Mouse (Mus musculus) limb, embryonic 11.5 days (tissue): Measurements from ENCODE around the gene Chrna5. TPM values are rescaled to one million over a fixed set of nuclear protein-coding genes. Genes with fewer than 3 reads are reported as not detected.
A peak's percentile ranks its signal among the peaks of the same experiment; 100 is the strongest.
"Not testable (repeated sequence)": the region's sequence is repeated elsewhere in the genome, so short reads cannot be mapped to it uniquely, and the experiment has no call there.

Experiments
- ATAC-seq: fragments of 200-750 bp; cut with Nextera tagmentation; 2 replicates; pipeline ENCODE4 v1.8.0; 2017; ENCODE audit warnings: low read depth; ENCODE audit not compliant: insufficient number of reproducible peaks, low FRiP score, low TSS enrichment
- DNase-seq: peaks from one replicate; pipeline ENCODE4 v3.0.0-alpha.2; 2015; ENCODE audit warnings: low spot score
- H3K27ac ChIP-seq: fragments of 300-500 bp; sonication (generic); replicated peaks from 2 replicates; pipeline ENCODE4 v1.5.1; 2014; ENCODE audit warnings: low read depth, mild to moderate bottlenecking, low read length
- H3K27me3 ChIP-seq: fragments of 300-500 bp; sonication (generic); 2 replicates; pipeline ENCODE4 v1.6.1; 2014; ENCODE audit warnings: mild to moderate bottlenecking, low read length, mixed read lengths; ENCODE audit not compliant: control insufficient read depth, insufficient read depth
- H3K36me3 ChIP-seq: fragments of 300-500 bp; sonication (generic); 2 replicates; pipeline ENCODE4 v1.6.1; 2014; ENCODE audit warnings: mild to moderate bottlenecking, low read length, moderate library complexity, mixed read lengths; ENCODE audit not compliant: control insufficient read depth, insufficient read depth
- H3K4me1 ChIP-seq: fragments of 300-500 bp; sonication (generic); 2 replicates; pipeline ENCODE4 v1.6.1; 2014; ENCODE audit warnings: low read length, mixed read lengths; ENCODE audit not compliant: control insufficient read depth, insufficient read depth
- H3K4me2 ChIP-seq: fragments of 300-500 bp; sonication (generic); 2 replicates; pipeline ENCODE4 v1.6.1; 2014; ENCODE audit warnings: low read depth, mild to moderate bottlenecking, moderate library complexity; ENCODE audit not compliant: severe bottlenecking
- H3K4me3 ChIP-seq: fragments of 300-500 bp; sonication (generic); 2 replicates; pipeline ENCODE4 v1.5.1; 2014; ENCODE audit warnings: low read depth, low read length
- H3K9ac ChIP-seq: fragments of 300-500 bp; sonication (generic); 2 replicates; pipeline ENCODE4 v1.6.1; 2014; ENCODE audit warnings: mild to moderate bottlenecking, low read length
- H3K9me3 ChIP-seq: fragments of 300-500 bp; sonication (generic); 2 replicates; pipeline ENCODE4 v1.6.1; 2016; ENCODE audit warnings: low read length; ENCODE audit not compliant: control insufficient read depth
- WGBS: fragments of 180-500 bp; shearing (Covaris S2); extraction: QIAGEN DNeasy Blood & Tissue Kit; methylation state at CpG from one replicate; pipeline ENCODE4 v1.1.7; 2014; 5-methylcytosine and 5-hydroxymethylcytosine counted together
- polyA plus RNA-seq: library from polyadenylated mRNA; unstranded; fragments of >200 nt; fragmentation: Nextera tagmentation; extraction: Ambion mirVana; gene quantifications from 2 replicates; pipeline ENCODE4 v1.2.1, GENCODE M21; 2014

The Chrna5 gene
- polyA plus RNA-seq, result 0.21 and 0.45 TPM in 2 replicates

GRCm38 (mm10) chr9:54980674-54981073 lies at the start of gene Chrna5:
Chrna5 (plus strand) TSS chr9:54980880.
- H3K4me1 ChIP-seq, result no peaks in the 10 kb centered on the region
- H3K27ac ChIP-seq, result no peak within 1 kb of the TSS
- H3K4me3 ChIP-seq, result peak within 1 kb of the TSS; percentile 53
- H3K4me2 ChIP-seq, result peak within 1 kb of the TSS; percentile 82
- H3K27me3 ChIP-seq, result peaks cover 9% of the 10 kb centered on the region
- ATAC-seq, result no peak
- 73% methylated on average over 8 of the region's 8 CpGs for WGBS
- H3K36me3 ChIP-seq, result no peaks in the 10 kb centered on the region
- no peak for DNase-seq
- peak within 1 kb of the TSS; percentile 59 for H3K9ac ChIP-seq
- no peaks in the 10 kb centered on the region for H3K9me3 ChIP-seq

GRCm38 (mm10) chr9:54931765-54932164 lies 48.9 kb upstream of the Chrna5 start:
- DNase-seq, result peak; percentile 19
- 3% methylated on average over 1 of the region's 1 CpGs for WGBS
- Histone ChIP-seq H3K27me3 (no peaks in the 10 kb centered on the region), H3K9me3 (no peaks in the 10 kb centered on the region), H3K4me1 (no peaks in the 10 kb centered on the region), H3K4me2 (no peak overlapping the region), H3K4me3 (no peak overlapping the region), H3K27ac (no peak overlapping the region), H3K36me3 (no peaks in the 10 kb centered on the region), H3K9ac (no peak overlapping the region)
- ATAC-seq, result no peak

GRCm38 (mm10) chr9:54932379-54932778 lies 48.3 kb upstream of the Chrna5 start:
- Histone ChIP-seq H3K4me2 (no peak overlapping the region), H3K27me3 (no peaks in the 10 kb centered on the region), H3K4me3 (no peak overlapping the region), H3K27ac (no peak overlapping the region), H3K36me3 (no peaks in the 10 kb centered on the region), H3K9ac (no peak overlapping the region), H3K4me1 (no peaks in the 10 kb centered on the region), H3K9me3 (no peaks in the 10 kb centered on the region)
- no peak for DNase-seq
- 69% methylated on average over 2 of the region's 2 CpGs for WGBS
- no peak for ATAC-seq

DNA sequence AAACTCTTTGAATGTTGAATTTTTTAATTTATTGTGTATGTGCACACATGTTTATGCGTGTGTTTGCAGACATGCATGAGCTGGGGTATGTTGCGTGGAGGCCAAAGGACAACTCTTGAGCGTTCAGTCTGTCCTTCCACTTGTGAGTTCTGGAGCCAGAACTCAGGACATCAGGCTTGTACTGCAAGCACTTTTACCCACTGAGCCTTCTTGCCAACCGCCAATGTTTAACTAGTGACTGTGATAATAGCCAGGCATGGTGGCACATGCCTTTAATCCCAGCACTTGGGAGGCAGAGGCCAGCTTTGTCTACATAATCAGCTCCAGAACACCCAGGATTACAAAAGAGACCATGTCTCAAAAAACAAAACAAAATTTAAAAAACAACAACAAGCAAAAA lies 38.6 kb upstream of the Chrna5 start:
- Histone ChIP-seq H3K27ac (no peak overlapping the region), H3K4me2 (no peak overlapping the region), H3K4me3 (no peak overlapping the region), H3K9me3 (no peaks in the 10 kb centered on the region), H3K27me3 (no peaks in the 10 kb centered on the region), H3K9ac (no peak overlapping the region), H3K4me1 (no peaks in the 10 kb centered on the region), H3K36me3 (no peaks in the 10 kb centered on the region)
- 80% methylated on average over 4 of the region's 4 CpGs for WGBS
- ATAC-seq (no peak), DNase-seq (no peak)

DNA sequence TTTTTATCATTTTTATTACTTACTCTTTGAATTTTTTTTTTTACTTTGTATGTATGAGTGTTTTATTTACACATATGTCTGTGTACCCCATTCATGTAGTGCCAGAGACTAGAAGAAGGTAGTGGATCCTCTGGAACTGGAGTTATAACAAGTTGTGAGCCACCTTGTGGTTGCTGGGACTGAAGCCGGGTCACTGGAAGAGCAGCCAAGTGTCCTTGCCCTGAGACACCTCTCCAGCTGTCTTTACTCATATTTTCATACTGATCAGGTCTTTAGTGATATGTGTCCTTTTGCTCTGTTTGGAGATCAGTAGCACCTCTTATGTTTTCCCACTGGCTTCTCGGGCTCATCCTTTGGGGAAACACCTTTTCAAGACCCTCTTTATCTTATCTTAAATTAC lies 36.2 kb upstream of the Chrna5 start:
- 69% methylated on average over 2 of the region's 2 CpGs for WGBS
- H3K36me3 ChIP-seq, result no peaks in the 10 kb centered on the region
- no peaks in the 10 kb centered on the region for H3K4me1 ChIP-seq
- no peaks in the 10 kb centered on the region for H3K27me3 ChIP-seq
- DNase-seq (no peak), ATAC-seq (no peak)
- H3K27ac ChIP-seq, result no peak overlapping the region
- no peak overlapping the region for H3K4me2 ChIP-seq
- no peak overlapping the region for H3K4me3 ChIP-seq
- H3K9ac ChIP-seq, result no peak overlapping the region
- no peaks in the 10 kb centered on the region for H3K9me3 ChIP-seq

- H3K9me3 ChIP-seq, result no peaks in the 10 kb centered on the region
- peaks cover under 1% of the 10 kb centered on the region; the same call in 1 of the 2 replicates for H3K4me1 ChIP-seq
- H3K27me3 ChIP-seq, result no peaks in the 10 kb centered on the region
- no peak overlapping the region for H3K4me2 ChIP-seq
- no peak overlapping the region for H3K9ac ChIP-seq
- no peak overlapping the region for H3K27ac ChIP-seq
- DNase-seq (no peak), ATAC-seq (no peak)
- no peaks in the 10 kb centered on the region for H3K36me3 ChIP-seq
- no peak overlapping the region for H3K4me3 ChIP-seq
- 72% methylated on average over 16 of the region's 16 CpGs for WGBS
Measured at GRCm38 (mm10) chr9:54946256-54946655, 34.4 kb upstream of the Chrna5 start.

DNA sequence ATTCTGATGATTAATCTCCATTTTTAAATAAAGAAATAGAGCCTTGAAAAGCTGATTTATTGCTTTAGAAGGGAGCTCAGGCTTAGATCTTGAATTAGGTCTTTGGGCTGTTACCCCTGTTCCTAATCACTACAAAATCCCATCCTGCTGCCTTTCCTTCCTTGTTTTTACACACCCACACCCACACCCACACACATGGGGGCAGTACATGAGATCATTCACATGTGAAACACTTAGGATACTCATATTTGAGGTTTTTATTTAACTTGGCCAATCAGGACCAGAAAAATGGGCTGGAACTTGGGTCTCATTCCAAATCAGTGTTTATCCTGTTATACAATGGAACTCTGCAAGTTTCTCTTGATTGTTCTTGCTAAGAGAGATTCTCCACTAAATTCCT lies 31.2 kb upstream of the Chrna5 start:
- no peaks in the 10 kb centered on the region for H3K27me3 ChIP-seq
- DNase-seq (no peak), ATAC-seq (no peak)
- no peak overlapping the region for H3K4me3 ChIP-seq
- no peak overlapping the region for H3K4me2 ChIP-seq
- no peak overlapping the region for H3K27ac ChIP-seq
- H3K4me1 ChIP-seq, result peaks cover 9% of the 10 kb centered on the region
- peaks cover 8% of the 10 kb centered on the region; the same call in 1 of the 2 replicates for H3K36me3 ChIP-seq
- no peaks in the 10 kb centered on the region for H3K9me3 ChIP-seq
- H3K9ac ChIP-seq, result no peak overlapping the region

DNA sequence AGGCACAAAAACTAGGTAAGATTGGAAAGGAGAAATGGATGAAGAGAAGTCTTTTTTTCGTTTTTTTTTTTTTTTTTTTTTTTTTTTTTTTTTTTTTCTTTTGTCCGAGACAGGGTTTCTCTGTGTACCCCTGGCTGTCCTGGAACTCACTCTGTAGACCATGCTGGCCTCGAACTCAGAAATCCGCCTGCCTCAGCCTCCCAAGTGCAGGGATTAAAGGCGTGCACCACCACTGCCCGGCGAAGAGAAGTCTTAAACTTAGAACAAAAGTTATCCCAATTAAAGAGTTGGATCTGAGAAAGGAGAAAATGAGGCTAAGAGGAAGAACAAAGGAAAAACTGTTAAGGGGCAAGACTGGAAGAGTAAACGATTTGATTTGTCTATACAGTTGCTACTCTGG lies 30.5 kb upstream of the Chrna5 start:
- not testable (repeated sequence) for H3K27ac ChIP-seq, H3K4me1 ChIP-seq, H3K36me3 ChIP-seq, H3K27me3 ChIP-seq, DNase-seq, H3K9me3 ChIP-seq
- WGBS, result 44% methylated on average over 8 of the region's 8 CpGs
- peak overlapping the region; percentile 89 for H3K4me3 ChIP-seq
- H3K9ac ChIP-seq, result peak overlapping the region; percentile 28
- peak; percentile 51; the same call in 1 of the 2 replicates for ATAC-seq
- peak overlapping the region; percentile 68; the same call in 1 of the 2 replicates for H3K4me2 ChIP-seq
